8 mouse cellular contexts compared by ENCODE assay signal in genomic region chr2:180745248-180745927, GRCm38 (mm10). TPM values are rescaled to one million over a fixed set of nuclear protein-coding genes. Genes with fewer than 3 reads are reported as not detected.
DNase-seq lines count a peak whose midpoint lies in the region; ATAC-seq and TF ChIP-seq lines count a peak whose summit lies in the region.

No protein-coding gene starts in this region.

- DNase-seq in 3134 (ENCODE audit: extremely low read depth, insufficient read length, low spot score): peak; percentile 50
- peak; percentile 81 for DNase-seq in adrenal gland, postnatal 25 days
- peak; percentile 83 to 89 for DNase-seq in heart, adult 2 months
- DNase-seq in spleen, postnatal 4 days (ENCODE audit: low spot score in 2 of 2): peak; percentile 84 to 94

- H3K36me3 ChIP-seq in embryonic facial prominence, embryonic 12.5 days: no peaks in the 10 kb centered on the region
- no peaks in the 10 kb centered on the region for H3K36me3 ChIP-seq in heart, adult 2 months (ENCODE audit: control insufficient read depth, insufficient read depth, low read length)
- H3K36me3 ChIP-seq in kidney, embryonic 14.5 days (ENCODE audit: control insufficient read depth, insufficient read depth, low read length): no peaks in the 10 kb centered on the region
- no peaks in the 10 kb centered on the region for H3K36me3 ChIP-seq in limb, embryonic 15.5 days

- H3K9me3 ChIP-seq in embryonic facial prominence, embryonic 12.5 days: no peaks in the 10 kb centered on the region
- no peaks in the 10 kb centered on the region for H3K9me3 ChIP-seq in kidney, embryonic 14.5 days (ENCODE audit: control insufficient read depth, low read length)
- H3K9me3 ChIP-seq in limb, embryonic 15.5 days: no peaks in the 10 kb centered on the region

- 35% methylated on average over 17 of the region's 17 CpGs for WGBS in embryonic facial prominence, embryonic 12.5 days
- 27% methylated on average over 17 of the region's 17 CpGs for whole genome bisulfite sequencing in heart, adult 2 months
- WGBS in kidney, embryonic 14.5 days: 37% methylated on average over 17 of the region's 17 CpGs
- WGBS in limb, embryonic 15.5 days: 36% methylated on average over 17 of the region's 17 CpGs

- H3K27ac ChIP-seq in embryonic facial prominence, embryonic 12.5 days: no peak overlapping the region
- H3K27ac ChIP-seq in heart, adult 2 months: no peak overlapping the region
- no peak overlapping the region for H3K27ac ChIP-seq in kidney, embryonic 14.5 days (ENCODE audit: low read depth, low read length)
- no peak overlapping the region for H3K27ac ChIP-seq in limb, embryonic 15.5 days

- peak; percentile 97 for TF ChIP-seq EP300 in heart, adult 2 months (IDR thresholded peaks at IDR 0.05; ENCODE audit: insufficient read depth, low read depth, low read length)

- H3K4me1 ChIP-seq in embryonic facial prominence, embryonic 12.5 days: no peaks in the 10 kb centered on the region
- H3K4me1 ChIP-seq in heart, adult 2 months (ENCODE audit: control insufficient read depth, insufficient read depth, low read length): no peaks in the 10 kb centered on the region
- no peaks in the 10 kb centered on the region for H3K4me1 ChIP-seq in kidney, embryonic 14.5 days (ENCODE audit: control insufficient read depth, insufficient read depth, low read length)
- no peaks in the 10 kb centered on the region for H3K4me1 ChIP-seq in limb, embryonic 15.5 days

- H3K4me2 ChIP-seq in embryonic facial prominence, embryonic 12.5 days (replicated peaks): no peak overlapping the region
- no peak overlapping the region for H3K4me2 ChIP-seq in kidney, embryonic 14.5 days (replicated peaks; ENCODE audit: low read depth, low read length)
- no peak overlapping the region for H3K4me2 ChIP-seq in limb, embryonic 15.5 days

- peak; percentile 99; the same call in 1 of the 2 replicates for TF ChIP-seq CTCF in heart, adult 2 months (IDR thresholded peaks at IDR 0.05)

- no peak overlapping the region for H3K4me3 ChIP-seq in embryonic facial prominence, embryonic 12.5 days
- H3K4me3 ChIP-seq in heart, adult 2 months: no peak overlapping the region
- H3K4me3 ChIP-seq in kidney, embryonic 14.5 days (ENCODE audit: low read length): no peak overlapping the region
- H3K4me3 ChIP-seq in limb, embryonic 15.5 days: no peak overlapping the region

- no peaks in the 10 kb centered on the region for H3K79me2 ChIP-seq in heart, adult 2 months (replicated peaks; ENCODE audit: control insufficient read depth, insufficient read depth, low read length)

- TF ChIP-seq POLR2A in heart, adult 2 months (IDR thresholded peaks at IDR 0.05; ENCODE audit: insufficient read depth, low read depth, low read length): no peak

- peak; percentile 60; the same call in 1 of the 2 replicates for ATAC-seq in embryonic facial prominence, embryonic 12.5 days (ENCODE audit: insufficient number of reproducible peaks, insufficient read depth, low FRiP score, low TSS enrichment)
- ATAC-seq in kidney, embryonic 14.5 days (ENCODE audit: low FRiP score, low TSS enrichment): peak; percentile 77
- peak; percentile 42; the same call in 1 of the 2 replicates for ATAC-seq in limb, embryonic 15.5 days (ENCODE audit: insufficient number of reproducible peaks, low FRiP score, low TSS enrichment, low read depth)
- ATAC-seq in monocyte, adult 5-6 weeks (replicated peaks; ENCODE audit: insufficient number of reproducible peaks, low FRiP score, low TSS enrichment, poor library complexity, severe bottlenecking): peak; percentile 97

- no peaks in the 10 kb centered on the region for H3K27me3 ChIP-seq in embryonic facial prominence, embryonic 12.5 days
- H3K27me3 ChIP-seq in heart, adult 2 months (ENCODE audit: control insufficient read depth, insufficient read depth, low read length): no peaks in the 10 kb centered on the region
- no peaks in the 10 kb centered on the region for H3K27me3 ChIP-seq in kidney, embryonic 14.5 days (ENCODE audit: control insufficient read depth, insufficient read depth, low read length)
- no peaks in the 10 kb centered on the region for H3K27me3 ChIP-seq in limb, embryonic 15.5 days

- H3K9ac ChIP-seq in embryonic facial prominence, embryonic 12.5 days: no peak overlapping the region
- no peak overlapping the region for H3K9ac ChIP-seq in heart, adult 2 months (ENCODE audit: low read depth, low read length)
- H3K9ac ChIP-seq in kidney, embryonic 14.5 days (ENCODE audit: low read depth, low read length): no peak overlapping the region
- H3K9ac ChIP-seq in limb, embryonic 15.5 days: no peak overlapping the region

- intact Hi-C loops in heart, adult 2 months (cut with DNase I): loop anchor here (1.0 kb wide), 3 partner anchors 67 to 163 kb away; no protein-coding TSS in a partner anchor

RNA-seq across cellular contexts. Expression of gene Slc17a9, which starts 20.3 kb away (rescaled TPM):
- total RNA-seq in adrenal gland, postnatal 25 days (2021): 1.1 and 2.2 TPM in 2 replicates
- polyA plus RNA-seq in embryonic facial prominence, embryonic 12.5 days (2016; fragmentation: Nextera tagmentation; extraction: Ambion mirVana): 0.36 and 0.56 TPM in 2 replicates
- under 1 TPM; 0.42 to 0.43 TPM for total RNA-seq in heart, adult 2 months (2021)
- polyA plus RNA-seq in heart, adult 2 months (2012; rRNA removed): 2.4 and 2.6 TPM in 2 replicates
- polyA plus RNA-seq in kidney, embryonic 14.5 days (2014; fragmentation: Nextera tagmentation; extraction: Ambion mirVana): 0.20 and 0.47 TPM in 2 replicates
- 1.7 and 2.5 TPM in 2 replicates for polyA plus RNA-seq in limb, embryonic 15.5 days (2015; fragmentation: Nextera tagmentation; extraction: Ambion mirVana)
- total RNA-seq in monocyte, adult 5-6 weeks (2017): 1.8 to 5.2 TPM (median 1.9 TPM) in 3 replicates

RNA-seq across cellular contexts. Expression of gene Bhlhe23, which starts 31.3 kb away (rescaled TPM):
- not detected in 2 replicates for total RNA-seq in adrenal gland, postnatal 25 days (2021)
- polyA plus RNA-seq in embryonic facial prominence, embryonic 12.5 days (2016; fragmentation: Nextera tagmentation; extraction: Ambion mirVana): 0.97 and 1.3 TPM in 2 replicates
- not detected for total RNA-seq in heart, adult 2 months (2021)
- polyA plus RNA-seq in heart, adult 2 months (2012; rRNA removed): not detected in 2 replicates
- 0.10 TPM in 1 of 2 replicates, not detected in the other for polyA plus RNA-seq in kidney, embryonic 14.5 days (2014; fragmentation: Nextera tagmentation; extraction: Ambion mirVana)
- polyA plus RNA-seq in limb, embryonic 15.5 days (2015; fragmentation: Nextera tagmentation; extraction: Ambion mirVana): not detected in 2 replicates
- total RNA-seq in monocyte, adult 5-6 weeks (2017): not detected in 3 replicates

RNA-seq across cellular contexts. Expression of gene Gid8, which starts 35.5 kb away (rescaled TPM):
- 63.0 and 72.3 TPM in 2 replicates for total RNA-seq in adrenal gland, postnatal 25 days (2021)
- 62.6 and 63.6 TPM in 2 replicates for polyA plus RNA-seq in embryonic facial prominence, embryonic 12.5 days (2016; fragmentation: Nextera tagmentation; extraction: Ambion mirVana)
- total RNA-seq in heart, adult 2 months (2021): 10 to 100 TPM; 59.3 to 61.3 TPM
- 38.9 and 70.7 TPM in 2 replicates for polyA plus RNA-seq in heart, adult 2 months (2012; rRNA removed)
- polyA plus RNA-seq in kidney, embryonic 14.5 days (2014; fragmentation: Nextera tagmentation; extraction: Ambion mirVana): 54.3 and 62.9 TPM in 2 replicates
- polyA plus RNA-seq in limb, embryonic 15.5 days (2015; fragmentation: Nextera tagmentation; extraction: Ambion mirVana): 73.7 and 76.1 TPM in 2 replicates
- total RNA-seq in monocyte, adult 5-6 weeks (2017): 46.5 to 53.9 TPM (median 52.1 TPM) in 3 replicates

RNA-seq across cellular contexts. Expression of gene Dido1, which starts 35.6 kb away (rescaled TPM):
- total RNA-seq in adrenal gland, postnatal 25 days (2021): 49.8 and 53.0 TPM in 2 replicates
- 35.3 and 36.8 TPM in 2 replicates for polyA plus RNA-seq in embryonic facial prominence, embryonic 12.5 days (2016; fragmentation: Nextera tagmentation; extraction: Ambion mirVana)
- total RNA-seq in heart, adult 2 months (2021): 10 to 100 TPM; 30.7 to 30.8 TPM
- polyA plus RNA-seq in heart, adult 2 months (2012; rRNA removed): 8.6 and 13.8 TPM in 2 replicates
- polyA plus RNA-seq in kidney, embryonic 14.5 days (2014; fragmentation: Nextera tagmentation; extraction: Ambion mirVana): 25.6 and 39.5 TPM in 2 replicates
- 25.5 and 28.2 TPM in 2 replicates for polyA plus RNA-seq in limb, embryonic 15.5 days (2015; fragmentation: Nextera tagmentation; extraction: Ambion mirVana)
- total RNA-seq in monocyte, adult 5-6 weeks (2017): 58.9 to 107 TPM (median 65.1 TPM) in 3 replicates

Comparison
In these comparisons a context has a peak if more than half of its experiments do, and no peak if none do; other contexts are left out.
1. ATAC-seq: peak in every context shown above with its lines; median percentile 97 in monocyte, adult 5-6 weeks; 77 in kidney, embryonic 14.5 days; 60 in embryonic facial prominence, embryonic 12.5 days; 42 in limb, embryonic 15.5 days.